Mouse (Mus musculus) limb, embryonic 12.5 days (tissue): ENCODE measurements around the gene Amer1. TPM values are rescaled to one million over a fixed set of nuclear protein-coding genes. Genes with fewer than 3 reads are reported as not detected.

Experiments used
- ATAC-seq: fragments of 200-750 bp; cut with Nextera tagmentation; 2 replicates; pipeline ENCODE4 v1.8.0; 2017; ENCODE audit warnings: low read depth, moderate TSS enrichment; ENCODE audit not compliant: insufficient number of reproducible peaks, insufficient read depth, low FRiP score, low TSS enrichment
- H3K27ac ChIP-seq: fragments of 300-500 bp; sonication (generic); 2 replicates; pipeline ENCODE4 v1.5.1; 2016; ENCODE audit warnings: mild to moderate bottlenecking, moderate library complexity
- H3K27me3 ChIP-seq: fragments of 300-500 bp; sonication (generic); 2 replicates; pipeline ENCODE4 v1.6.1; 2016; ENCODE audit warnings: mild to moderate bottlenecking, moderate library complexity
- H3K36me3 ChIP-seq: fragments of 300-500 bp; sonication (generic); 2 replicates; pipeline ENCODE4 v1.6.1; 2016; ENCODE audit warnings: mild to moderate bottlenecking, moderate library complexity
- H3K4me1 ChIP-seq: fragments of 300-500 bp; sonication (generic); replicated peaks from 2 replicates; pipeline ENCODE4 v1.6.1; 2016
- H3K4me2 ChIP-seq: fragments of 300-500 bp; sonication (generic); 2 replicates; pipeline ENCODE4 v1.6.1; 2016; ENCODE audit warnings: mild to moderate bottlenecking, moderate library complexity
- H3K4me3 ChIP-seq: fragments of 300-500 bp; sonication (generic); replicated peaks from 2 replicates; pipeline ENCODE4 v1.5.1; 2016; ENCODE audit warnings: mild to moderate bottlenecking
- H3K9ac ChIP-seq: fragments of 300-500 bp; sonication (generic); replicated peaks from 2 replicates; pipeline ENCODE4 v1.6.1; 2016; ENCODE audit warnings: mild to moderate bottlenecking, moderate library complexity
- H3K9me3 ChIP-seq: fragments of 300-500 bp; sonication (generic); 2 replicates; pipeline ENCODE4 v1.6.1; 2016; ENCODE audit warnings: mild to moderate bottlenecking, moderate library complexity
- WGBS: fragments of 180-500 bp; shearing (Covaris S2); methylation state at CpG from one replicate; pipeline ENCODE4 v1.1.7; 2016; 5-methylcytosine and 5-hydroxymethylcytosine counted together
- polyA plus RNA-seq: library from polyadenylated mRNA; unstranded; fragments of >200 nt; fragmentation: Nextera tagmentation; extraction: Ambion mirVana; gene quantifications from 2 replicates; pipeline ENCODE4 v1.2.1, GENCODE M21; 2016

Gene Amer1
- 13.1 and 13.5 TPM in 2 replicates for polyA plus RNA-seq

GRCm38 (mm10) chrX:95444776-95445111 is at the start of gene Amer1:
Gene Amer1 (minus strand): TSS chrX:95444872.
- peak within 1 kb of the TSS; percentile 58 for H3K9ac ChIP-seq
- no peaks in the 10 kb centered on the region for H3K36me3 ChIP-seq
- peak within 1 kb of the TSS; percentile 81 for H3K27ac ChIP-seq
- peak; percentile 97 for ATAC-seq
- WGBS = 12% methylated on average over 19 of the region's 19 CpGs
- peaks cover 18% of the 10 kb centered on the region; the same call in 1 of the 2 replicates for H3K27me3 ChIP-seq
- H3K9me3 ChIP-seq = no peaks in the 10 kb centered on the region
- H3K4me3 ChIP-seq = peak within 1 kb of the TSS; percentile 55
- H3K4me1 ChIP-seq = no peaks in the 10 kb centered on the region
- peak within 1 kb of the TSS; percentile 58 for H3K4me2 ChIP-seq

GRCm38 (mm10) chrX:95457166-95457565 is 12.5 kb upstream of the Amer1 start:
- Histone ChIP-seq H3K27ac (no peak overlapping the region), H3K9ac (no peak overlapping the region), H3K4me1 (no peaks in the 10 kb centered on the region), H3K4me2 (no peak overlapping the region), H3K36me3 (no peaks in the 10 kb centered on the region), H3K4me3 (no peak overlapping the region), H3K9me3 (no peaks in the 10 kb centered on the region), H3K27me3 (no peaks in the 10 kb centered on the region)
- WGBS = 73% methylated on average over 3 of the region's 3 CpGs
- ATAC-seq = no peak

GRCm38 (mm10) chrX:95445866-95446265 is 1.2 kb upstream of the Amer1 start:
- H3K4me3 ChIP-seq = no peak overlapping the region
- WGBS = 59% methylated on average over 2 of the region's 2 CpGs
- H3K36me3 ChIP-seq = no peaks in the 10 kb centered on the region
- no peaks in the 10 kb centered on the region for H3K9me3 ChIP-seq
- peaks cover 18% of the 10 kb centered on the region; the same call in 1 of the 2 replicates for H3K27me3 ChIP-seq
- no peak overlapping the region for H3K9ac ChIP-seq
- no peaks in the 10 kb centered on the region for H3K4me1 ChIP-seq
- no peak for ATAC-seq
- no peak overlapping the region for H3K27ac ChIP-seq
- no peak overlapping the region for H3K4me2 ChIP-seq

GRCm38 (mm10) chrX:95445141-95445540 is 469 bp upstream of the Amer1 start:
- peak overlapping the region; percentile 55 for H3K4me3 ChIP-seq
- no peak for ATAC-seq
- H3K9ac ChIP-seq = 0 out of 2 replicates have a peak overlapping the region, but pooled peaks have one; percentile 27
- H3K4me2 ChIP-seq = peak overlapping the region; percentile 46
- H3K9me3 ChIP-seq = no peaks in the 10 kb centered on the region
- no peaks in the 10 kb centered on the region for H3K36me3 ChIP-seq
- 21% methylated on average over 3 of the region's 3 CpGs for WGBS
- H3K27me3 ChIP-seq = peaks cover 18% of the 10 kb centered on the region; the same call in 1 of the 2 replicates
- H3K27ac ChIP-seq = 0 out of 2 replicates have a peak overlapping the region, but pooled peaks have one; percentile 50
- no peaks in the 10 kb centered on the region for H3K4me1 ChIP-seq

- ATAC-seq = peak; percentile 84
- H3K36me3 ChIP-seq = no peaks in the 10 kb centered on the region
- peaks cover 22% of the 10 kb centered on the region; the same call in 1 of the 2 replicates for H3K27me3 ChIP-seq
- H3K9ac ChIP-seq = peak overlapping the region; percentile 58
- H3K4me3 ChIP-seq = peak overlapping the region; percentile 55
- no peaks in the 10 kb centered on the region for H3K4me1 ChIP-seq
- H3K27ac ChIP-seq = peak overlapping the region; percentile 81
- H3K4me2 ChIP-seq = peak overlapping the region; percentile 58
- H3K9me3 ChIP-seq = no peaks in the 10 kb centered on the region
- WGBS = 18% methylated on average over 42 of the region's 42 CpGs
Measured at GRCm38 (mm10) chrX:95443898-95444775, 535 bp downstream of the Amer1 start.

GRCm38 (mm10) chrX:95443390-95443789 is 1.3 kb downstream of the Amer1 start:
- peak overlapping the region; percentile 55 for H3K4me3 ChIP-seq
- peak overlapping the region; percentile 58 for H3K9ac ChIP-seq
- no peaks in the 10 kb centered on the region for H3K4me1 ChIP-seq
- peak overlapping the region; percentile 58 for H3K4me2 ChIP-seq
- H3K36me3 ChIP-seq = no peaks in the 10 kb centered on the region
- peaks cover 22% of the 10 kb centered on the region; the same call in 1 of the 2 replicates for H3K27me3 ChIP-seq
- no peaks in the 10 kb centered on the region for H3K9me3 ChIP-seq
- no peak for ATAC-seq
- peak overlapping the region; percentile 81; the same call in 1 of the 2 replicates for H3K27ac ChIP-seq
- WGBS = 21% methylated on average over 12 of the region's 12 CpGs

GRCm38 (mm10) chrX:95442261-95442660 is 2.4 kb downstream of the Amer1 start:
- no peak overlapping the region for H3K27ac ChIP-seq
- no peak overlapping the region for H3K9ac ChIP-seq
- H3K4me3 ChIP-seq = no peak overlapping the region
- H3K27me3 ChIP-seq = peaks cover 22% of the 10 kb centered on the region; the same call in 1 of the 2 replicates
- no peak for ATAC-seq
- WGBS = 38% methylated on average over 1 of the region's 1 CpGs
- H3K36me3 ChIP-seq = no peaks in the 10 kb centered on the region
- no peak overlapping the region for H3K4me2 ChIP-seq
- no peaks in the 10 kb centered on the region for H3K9me3 ChIP-seq
- H3K4me1 ChIP-seq = no peaks in the 10 kb centered on the region

GRCm38 (mm10) chrX:95441290-95441689 is 3.4 kb downstream of the Amer1 start:
- Histone ChIP-seq H3K4me2 (no peak overlapping the region), H3K4me3 (no peak overlapping the region), H3K27ac (no peak overlapping the region), H3K27me3 (peaks cover 22% of the 10 kb centered on the region; the same call in 1 of the 2 replicates), H3K4me1 (no peaks in the 10 kb centered on the region), H3K36me3 (no peaks in the 10 kb centered on the region), H3K9ac (no peak overlapping the region), H3K9me3 (no peaks in the 10 kb centered on the region)
- ATAC-seq = no peak

- Histone ChIP-seq H3K27ac (no peak overlapping the region), H3K27me3 (peaks cover 8% of the 10 kb centered on the region; the same call in 1 of the 2 replicates), H3K9me3 (no peaks in the 10 kb centered on the region), H3K4me3 (no peak overlapping the region), H3K4me1 (no peaks in the 10 kb centered on the region), H3K4me2 (no peak overlapping the region), H3K36me3 (no peaks in the 10 kb centered on the region), H3K9ac (no peak overlapping the region)
- no peak for ATAC-seq
- WGBS = 80% methylated on average over 4 of the region's 4 CpGs
Measured at GRCm38 (mm10) chrX:95438491-95438890, 6.2 kb downstream of the Amer1 start.

- Histone ChIP-seq H3K4me3 (no peak overlapping the region), H3K4me1 (no peaks in the 10 kb centered on the region), H3K9me3 (no peaks in the 10 kb centered on the region), H3K27me3 (peaks cover 4% of the 10 kb centered on the region; the same call in 1 of the 2 replicates), H3K27ac (no peak overlapping the region), H3K9ac (no peak overlapping the region), H3K4me2 (no peak overlapping the region), H3K36me3 (no peaks in the 10 kb centered on the region)
- WGBS = 78% methylated on average over 1 of the region's 1 CpGs
- ATAC-seq = no peak
Measured at GRCm38 (mm10) chrX:95437236-95437635, 7.4 kb downstream of the Amer1 start.

GRCm38 (mm10) chrX:95373101-95373500 is 71.6 kb downstream of the Amer1 start:
- H3K4me1 ChIP-seq = no peaks in the 10 kb centered on the region
- ATAC-seq = no peak
- no peaks in the 10 kb centered on the region for H3K9me3 ChIP-seq

More at GRCm38 (mm10) chrX:95373101-95373500, 71.6 kb downstream of the Amer1 start:
- Histone ChIP-seq H3K4me2 (no peak overlapping the region), H3K36me3 (no peaks in the 10 kb centered on the region), H3K27ac (no peak overlapping the region), H3K9ac (no peak overlapping the region), H3K27me3 (no peaks in the 10 kb centered on the region), H3K4me3 (no peak overlapping the region)
